Mouse (Mus musculus) fibroblast of lung, adult 2 months (primary cell): ENCODE data around the gene Gm5640.
"Not testable (repeated sequence)": the region's sequence is repeated elsewhere in the genome, so short reads cannot be mapped to it uniquely, and the experiment has no call there.

ENCODE experiments used
- DNase-seq: peaks from one replicate; pipeline ENCODE4 v3.0.0-alpha.2; 2011; ENCODE audit warnings: low read depth

Gm5640 gene

DNA sequence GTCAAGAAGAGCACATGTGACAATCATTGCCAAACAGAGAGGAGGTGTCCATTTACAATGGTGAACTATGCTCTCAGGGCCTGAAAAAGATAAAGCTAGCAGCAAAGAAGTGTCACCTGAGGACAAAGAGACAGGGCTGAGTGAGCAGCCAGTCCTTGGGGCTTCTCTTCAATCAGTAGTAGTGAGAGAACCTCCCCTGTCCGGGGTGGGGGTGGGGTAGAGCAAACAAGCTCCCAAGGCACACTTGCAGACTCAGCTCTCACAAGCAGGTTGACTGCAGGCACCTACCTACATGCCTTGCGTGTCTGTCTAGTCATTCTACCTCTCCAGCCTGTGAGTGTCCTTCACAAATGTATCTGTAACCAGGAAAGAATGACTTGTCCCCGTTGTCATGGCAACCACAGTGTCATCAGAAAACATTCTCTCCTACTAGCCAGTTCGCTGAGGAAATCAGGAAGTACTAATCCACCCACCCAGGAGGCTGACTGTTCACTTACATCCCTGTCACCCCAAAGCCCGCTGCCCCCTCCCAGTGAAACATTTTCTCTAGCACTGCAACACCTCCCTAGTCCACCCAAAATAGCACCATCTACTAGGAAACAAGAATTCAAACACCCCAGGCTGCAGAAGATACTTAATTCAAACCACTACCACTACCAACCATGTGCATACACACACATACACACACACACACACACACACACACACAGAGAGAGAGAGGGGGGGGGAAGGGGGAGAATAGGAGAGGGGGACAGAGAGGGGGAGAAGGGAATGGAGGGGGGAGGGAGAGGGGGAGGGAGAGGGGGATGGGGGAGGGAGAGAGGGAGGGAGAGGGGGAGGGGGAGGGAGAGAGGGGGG, at the start of gene Gm5640:
TSS of gene Gm5640 (minus strand) at position 170 of the 858 bp plus-strand sequence.
- DNase-seq = not testable (repeated sequence)

DNA sequence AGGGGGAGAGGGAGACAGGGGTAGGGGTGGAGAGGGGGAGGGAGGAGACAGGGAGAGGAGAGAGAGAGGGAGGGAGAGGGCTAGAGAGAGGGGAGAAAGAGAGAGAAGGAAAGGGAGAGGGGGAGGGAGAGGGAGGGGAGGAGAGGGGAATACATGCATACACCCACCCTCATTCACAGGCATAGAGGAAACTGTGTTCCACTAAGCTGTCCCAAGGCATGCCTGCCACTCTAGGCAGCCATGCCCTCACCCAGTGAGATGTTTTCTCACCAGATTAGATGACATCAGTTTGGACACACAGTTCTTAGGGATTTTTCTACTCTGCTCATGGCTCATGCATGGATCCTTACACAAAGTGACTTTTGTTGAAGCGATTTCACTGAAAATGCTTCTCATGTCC, 958 bp upstream of the Gm5640 start:
- not testable (repeated sequence) for DNase-seq

DNA sequence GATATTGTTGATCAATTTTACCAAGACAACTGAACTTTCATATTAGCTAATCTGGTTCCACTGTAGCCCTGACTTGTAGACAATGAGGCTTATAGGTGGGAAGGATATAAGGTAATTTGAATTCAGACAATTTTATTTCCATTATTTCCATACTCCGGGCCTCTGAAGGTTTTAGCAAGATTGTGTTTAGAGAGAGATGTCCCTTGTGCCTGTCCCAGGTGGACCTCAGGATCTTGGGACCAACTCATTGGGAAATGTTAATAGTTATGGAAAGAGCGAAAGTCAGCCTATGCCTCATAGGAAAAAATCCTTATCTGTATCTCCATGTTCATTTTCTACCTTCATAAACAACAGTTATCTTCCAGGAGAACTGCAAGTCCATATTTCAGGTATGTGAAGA, 53.1 kb downstream of the Gm5640 start, which contains the start of gene Olfr1325:
TSS of gene Olfr1325 (plus strand) at position 301 of the 400 bp plus-strand sequence.
- no peak for DNase-seq
